ENCODE assay signal across 11 mouse cellular contexts in the genomic region with DNA sequence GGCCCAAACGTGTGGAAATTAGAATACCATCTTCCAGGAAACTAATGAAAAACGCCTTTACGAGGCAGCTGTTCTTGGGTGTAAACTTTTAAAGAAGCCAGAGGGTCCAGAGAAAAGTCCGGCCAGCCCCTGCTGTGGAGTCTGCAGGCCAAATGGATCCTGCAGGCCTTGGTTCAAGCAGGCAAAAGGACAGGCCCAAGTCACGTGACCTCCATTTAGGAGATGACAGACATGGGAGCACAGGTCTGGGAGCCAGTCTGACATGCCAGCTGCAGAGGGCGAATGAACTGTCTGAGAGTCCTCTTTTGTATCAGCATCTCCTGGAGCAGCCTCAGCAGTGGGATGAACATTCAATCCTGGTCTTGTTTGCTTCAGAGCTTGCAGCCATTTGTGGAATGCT.
"Had no signal": no experiment of that assay in that cellular context is flagged by ENCODE, and none has a peak within 500 bp of the region (broad histone marks: within the 10 kb centered on the region; RNA-seq: fewer than 3 reads in every experiment).

No protein-coding gene starts in this region.

- H3K27ac ChIP-seq: kidney, embryonic 15.5 days; left cerebral cortex, adult 2 months; liver, embryonic 14.5 days; midbrain, embryonic 12.5 days; stomach, embryonic 15.5 days had no signal

- H3K36me3 ChIP-seq: kidney, embryonic 15.5 days; midbrain, embryonic 12.5 days; stomach, embryonic 15.5 days had no signal

- H3K4me1 ChIP-seq: kidney, embryonic 15.5 days; midbrain, embryonic 12.5 days; stomach, embryonic 15.5 days had no signal

- H3K4me2 ChIP-seq: kidney, embryonic 15.5 days; midbrain, embryonic 12.5 days; stomach, embryonic 15.5 days had no signal

- DNase-seq: kidney, adult 2 months; kidney, postnatal 14 days; lung, adult 18-20 months; right cerebral cortex, postnatal 14 days; thymus, postnatal 14 days had no signal

- H3K27me3 ChIP-seq: kidney, embryonic 15.5 days; midbrain, embryonic 12.5 days; stomach, embryonic 15.5 days had no signal

- H3K9ac ChIP-seq: kidney, embryonic 15.5 days; liver, embryonic 14.5 days; midbrain, embryonic 12.5 days; stomach, embryonic 15.5 days had no signal

- H3K4me3 ChIP-seq: kidney, embryonic 15.5 days; left cerebral cortex, adult 2 months; midbrain, embryonic 12.5 days; stomach, embryonic 15.5 days had no signal

- H3K9me3 ChIP-seq: kidney, embryonic 15.5 days; midbrain, embryonic 12.5 days; stomach, embryonic 15.5 days had no signal

- ATAC-seq: midbrain, embryonic 16.5 days had no signal
